Mouse (Mus musculus) monocyte, adult 5-6 weeks (primary cell): ENCODE measurements around the gene Mipol1. TPM values are rescaled to one million over a fixed set of nuclear protein-coding genes. Genes with fewer than 3 reads are reported as not detected.

Experiments used
- ATAC-seq: fragments of 153-309, 156-312 bp; replicated peaks from 2 replicates; pipeline ENCODE4 v1.8.0; 2017; ENCODE audit warnings: mild to moderate bottlenecking; ENCODE audit not compliant: low TSS enrichment, insufficient number of reproducible peaks, severe bottlenecking, poor library complexity, low FRiP score
- total RNA-seq: library from RNA; stranded (forward); fragments of 200-1000, 200-491, 200-594 nt; gene quantifications from 3 replicates; pipeline ENCODE4 v1.2.3, GENCODE M21; 2017

The Mipol1 gene
- total RNA-seq, 1 experiment from 2014 or later = 10.4 TPM

GRCm38 (mm10) chr12:57496347-57497119 lies 266.3 kb downstream of the Mipol1 start:
- ATAC-seq = no peak

GRCm38 (mm10) chr12:57500246-57500645 lies 270.0 kb downstream of the Mipol1 start:
- no peak for ATAC-seq

DNA sequence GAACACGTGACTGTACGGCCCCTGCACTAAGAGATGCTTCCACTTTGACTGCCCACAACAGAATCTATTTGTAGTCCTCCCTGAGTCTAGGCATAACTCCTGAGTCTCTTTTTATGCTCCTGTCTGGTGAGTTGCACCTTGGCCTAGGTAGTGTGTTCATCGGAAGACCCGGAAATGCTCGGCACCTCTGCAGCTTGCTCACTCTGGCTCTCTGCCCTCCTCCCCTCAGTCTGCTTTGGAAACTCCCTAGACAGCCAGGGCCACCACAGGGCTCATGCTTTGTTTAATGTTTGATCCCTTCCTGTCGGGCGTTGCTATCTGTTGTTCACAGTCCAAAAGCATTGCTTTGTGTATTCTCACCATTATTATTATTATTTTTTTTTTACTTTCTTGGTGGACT lies 275.1 kb downstream of the Mipol1 start:
- ATAC-seq = no peak

DNA sequence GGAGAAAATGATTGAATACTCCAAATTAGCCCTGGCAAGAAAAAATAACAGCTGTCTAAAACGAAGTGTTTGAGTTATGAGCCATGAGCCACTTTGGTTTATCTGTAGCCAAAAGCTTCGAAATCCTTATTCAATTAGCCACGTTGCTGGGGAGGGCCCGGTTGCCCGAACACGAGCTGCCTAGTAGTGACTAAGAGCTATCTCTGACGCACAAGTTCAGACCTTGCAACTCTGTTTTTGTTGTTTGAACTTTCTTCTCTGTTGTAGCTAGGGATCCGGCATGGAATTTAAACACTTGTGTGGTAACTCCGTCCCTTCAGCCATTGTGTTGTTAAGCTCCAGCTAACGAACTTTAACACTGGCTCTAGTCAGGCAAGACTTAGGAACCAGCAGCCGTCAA lies 278.7 kb downstream of the Mipol1 start:
- no peak for ATAC-seq

GRCm38 (mm10) chr12:57509726-57510125 lies 279.5 kb downstream of the Mipol1 start:
- ATAC-seq = no peak

DNA sequence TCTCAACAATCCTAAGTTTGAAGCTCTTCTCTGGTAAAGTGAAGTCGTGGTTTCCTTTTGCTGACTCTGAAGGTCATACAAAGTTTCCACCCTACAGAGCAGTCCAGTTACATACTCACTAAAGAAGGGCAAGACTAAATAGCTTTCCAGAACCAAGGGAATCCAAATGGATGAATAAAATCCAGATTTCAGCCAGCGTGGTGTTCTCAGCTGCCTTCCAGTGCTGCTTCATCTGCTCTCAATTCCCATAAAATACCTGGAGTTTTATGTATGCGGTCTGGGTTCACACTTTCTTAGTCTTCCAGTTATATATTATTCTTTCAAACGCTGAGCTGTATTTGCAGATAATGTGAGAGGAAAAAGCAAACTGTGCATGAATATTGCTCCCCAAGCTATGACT lies 280.9 kb downstream of the Mipol1 start:
- no peak for ATAC-seq

GRCm38 (mm10) chr12:57511560-57511959 lies 281.3 kb downstream of the Mipol1 start:
- no peak for ATAC-seq

- ATAC-seq = no peak
Observed at GRCm38 (mm10) chr12:57514552-57514951, 284.3 kb downstream of the Mipol1 start.

DNA sequence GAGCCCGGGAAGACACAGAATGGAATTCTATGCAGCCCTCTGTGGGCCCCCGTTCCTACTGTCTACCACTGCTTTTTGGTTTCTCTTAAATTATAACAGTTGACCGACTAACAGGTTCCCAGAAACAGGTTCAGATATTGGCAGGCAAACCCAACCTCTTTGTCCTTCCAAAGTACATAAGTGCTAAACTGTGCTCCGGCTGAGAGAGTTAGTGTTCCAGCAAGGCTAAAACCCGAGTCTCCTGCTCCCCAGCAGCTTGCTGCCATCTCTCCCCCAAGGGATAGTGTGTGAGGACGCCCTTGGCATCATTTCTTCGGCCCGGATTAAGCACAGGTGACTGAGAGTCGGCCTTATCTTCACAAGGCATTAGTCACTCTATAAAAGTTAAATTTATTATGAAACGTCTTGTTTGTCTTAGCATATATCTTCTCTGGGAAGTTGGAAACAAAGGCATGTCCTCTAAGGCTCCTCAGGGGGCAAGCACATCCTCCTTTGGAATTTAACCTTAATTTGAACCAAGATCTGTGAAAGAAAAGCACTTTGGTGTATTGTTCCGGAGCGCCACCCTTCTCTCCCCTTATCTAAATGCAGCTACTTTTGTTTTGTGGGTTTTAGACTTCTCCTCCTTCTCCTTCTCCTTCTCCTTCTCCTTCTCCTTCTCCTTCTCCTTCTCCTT lies 285.6 kb downstream of the Mipol1 start:
- no peak for ATAC-seq

DNA sequence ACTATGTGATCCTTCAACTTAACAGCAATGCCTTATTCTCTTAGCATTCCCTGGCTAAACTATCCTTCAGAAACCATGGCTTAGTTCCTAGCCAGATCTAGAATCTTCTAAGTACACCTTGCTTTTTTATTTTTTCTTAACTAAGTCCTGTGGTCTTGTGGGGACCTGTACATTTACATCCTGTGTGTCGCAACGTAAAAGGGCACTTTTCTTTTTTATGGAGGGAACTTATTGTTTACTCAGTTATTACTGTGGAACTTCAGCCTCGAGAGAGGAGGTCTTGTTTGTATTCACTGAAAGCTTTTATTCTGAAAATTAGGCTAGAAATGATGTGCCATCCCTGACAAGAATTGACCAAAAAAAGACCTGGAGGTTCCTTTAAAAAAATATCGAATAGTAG lies 298.1 kb downstream of the Mipol1 start:
- ATAC-seq = no peak

DNA sequence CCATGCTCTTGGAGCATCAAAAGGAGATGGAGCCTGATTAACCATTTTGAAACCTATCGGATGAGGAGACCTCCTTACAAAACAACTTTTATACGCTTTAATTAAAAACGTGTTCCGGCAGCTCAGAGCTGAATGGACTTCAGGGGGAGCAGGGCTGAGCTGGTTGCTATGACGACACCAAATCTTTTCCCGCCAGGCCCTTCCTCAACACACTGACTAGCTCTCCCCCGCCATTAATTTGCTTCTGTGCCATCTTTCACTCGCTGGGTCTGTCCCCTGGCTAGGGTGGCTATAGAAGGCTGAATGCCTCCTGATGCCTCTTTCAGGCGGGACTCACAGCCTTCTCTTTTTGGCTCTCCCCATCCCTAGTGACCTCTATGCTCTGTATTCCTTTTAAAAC lies 300.2 kb downstream of the Mipol1 start:
- ATAC-seq = no peak

DNA sequence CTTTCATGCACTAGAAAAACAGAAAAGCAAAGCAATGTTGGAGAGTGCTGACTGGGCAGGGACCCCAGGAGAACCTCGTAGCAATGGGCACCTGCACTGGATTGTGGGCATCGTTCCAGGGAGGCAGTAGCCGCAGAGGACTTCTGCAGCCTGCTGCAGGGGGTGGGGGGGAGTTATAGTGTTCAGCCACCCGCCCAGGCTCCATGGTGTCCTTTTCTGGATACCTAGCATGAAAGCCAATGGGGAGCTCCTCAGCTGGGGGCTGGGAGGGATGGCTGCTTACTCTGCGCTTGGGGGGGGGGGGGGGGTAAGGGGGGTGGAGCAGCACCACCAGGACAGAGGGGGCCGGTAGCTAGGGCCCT lies 304.3 kb downstream of the Mipol1 start:
- ATAC-seq = no peak

DNA sequence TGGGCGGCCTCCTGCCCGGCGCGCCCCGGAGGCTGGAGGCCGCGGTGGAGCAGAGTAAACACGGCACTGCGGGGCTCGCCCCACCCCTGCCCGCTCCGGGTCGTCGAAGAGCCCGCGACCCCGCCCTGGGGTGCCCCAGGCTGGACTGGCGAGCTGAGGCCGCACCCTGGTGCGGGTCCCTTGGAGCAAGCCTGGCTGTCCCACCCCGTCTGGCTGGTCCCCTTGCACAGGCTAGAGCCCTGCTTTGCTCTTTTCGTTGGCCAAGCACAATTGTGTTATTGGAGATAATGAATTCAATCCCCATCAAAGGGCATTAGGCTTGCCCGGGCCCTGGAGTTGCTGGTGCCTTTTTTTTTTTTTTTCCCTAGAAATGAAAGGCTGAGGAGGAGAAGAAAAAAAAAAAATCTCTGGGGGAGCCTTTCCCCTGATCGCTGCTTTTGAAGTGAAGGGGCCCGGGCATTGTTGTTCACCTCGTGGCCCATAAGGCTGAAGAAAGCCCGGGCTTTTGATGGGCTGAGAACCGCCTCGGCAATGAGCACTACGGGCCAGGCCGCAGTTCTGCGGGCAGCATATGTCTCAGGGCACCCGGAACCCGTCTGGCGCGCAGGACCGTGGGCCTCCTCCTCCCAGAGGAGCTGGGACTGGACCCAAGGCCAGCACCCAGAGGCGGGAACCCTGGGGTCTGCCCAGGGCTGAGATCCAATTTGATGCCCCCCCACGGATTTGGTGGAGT lies 304.8 kb downstream of the Mipol1 start:
- no peak for ATAC-seq

DNA sequence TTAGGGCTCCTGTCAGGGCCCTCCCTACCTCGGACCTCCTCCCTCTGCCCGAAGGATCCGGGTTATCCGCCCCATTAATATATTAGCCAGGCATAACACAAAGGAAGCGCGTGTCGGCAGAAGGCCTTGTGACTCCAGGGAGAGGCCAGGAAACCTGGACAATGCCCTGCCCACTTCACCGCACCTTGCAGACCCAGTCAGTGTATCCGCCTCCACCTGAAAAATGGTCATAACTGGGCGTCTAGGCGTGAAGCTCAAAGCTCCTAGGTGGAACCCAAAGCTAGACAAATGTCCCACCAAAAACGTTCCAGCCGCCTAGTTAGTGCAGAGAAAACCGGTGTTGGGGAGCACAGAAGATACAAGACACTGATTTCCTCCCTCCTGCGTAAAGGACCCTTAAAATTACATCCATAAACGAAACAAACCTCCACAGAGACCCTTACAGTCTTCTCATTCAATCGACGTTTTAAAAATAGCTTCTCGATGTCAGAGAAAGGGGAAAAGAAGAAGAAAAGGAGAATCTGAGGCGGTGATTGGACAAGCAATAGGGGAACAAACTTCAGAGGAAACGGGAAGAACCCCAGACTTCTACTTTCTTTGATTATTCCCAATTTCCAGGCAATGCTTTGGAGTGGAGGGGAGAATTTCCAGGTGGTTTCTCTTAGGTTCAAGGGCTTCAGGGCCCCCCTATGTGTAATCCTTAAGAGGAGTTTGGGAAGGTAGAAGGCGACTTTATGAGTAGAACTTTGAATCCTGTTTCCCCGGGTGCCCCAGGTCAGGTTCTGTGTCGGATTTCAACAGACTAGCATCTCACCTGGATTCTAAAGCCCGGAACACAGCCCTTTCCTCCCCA lies 306.1 kb downstream of the Mipol1 start:
- no peak for ATAC-seq

DNA sequence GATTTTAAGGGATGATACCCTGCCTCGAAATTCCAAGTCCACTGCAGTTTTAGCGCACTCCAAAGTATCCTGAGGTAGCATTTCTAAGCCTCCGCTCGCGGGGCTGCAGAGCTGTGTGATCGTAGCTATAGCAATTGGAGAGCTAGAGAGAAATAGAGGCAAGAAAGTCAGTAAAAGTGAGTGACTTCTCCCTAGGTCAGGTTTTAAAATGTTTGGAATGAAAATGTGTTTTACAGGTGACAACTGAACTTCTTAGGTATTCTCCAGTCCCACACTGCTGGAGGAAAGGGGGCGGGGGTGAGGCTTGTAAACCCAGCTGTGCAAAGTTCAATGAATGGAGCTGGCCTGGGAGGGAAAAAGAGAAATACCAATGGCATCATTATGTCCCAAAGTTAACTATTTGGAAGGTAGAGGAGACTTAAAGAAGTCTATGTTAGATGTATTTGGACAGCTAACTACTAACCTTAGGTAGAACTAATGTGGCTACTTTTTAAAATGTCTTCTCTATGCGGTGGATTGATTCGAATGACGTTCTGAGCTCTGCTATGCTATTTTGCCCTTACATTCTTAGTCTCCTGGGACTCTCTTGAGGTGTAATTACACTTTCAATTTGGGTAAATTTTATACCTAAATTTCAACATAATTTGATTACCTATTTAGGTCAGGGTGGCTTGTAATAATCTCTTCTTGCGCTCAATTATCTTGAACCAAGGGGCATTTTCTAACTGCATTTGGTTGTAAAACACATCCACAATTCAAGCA lies 306.9 kb downstream of the Mipol1 start:
- ATAC-seq = no peak

GRCm38 (mm10) chr12:57537791-57538587 lies 307.8 kb downstream of the Mipol1 start:
- ATAC-seq = no peak
